Mouse (Mus musculus): Measurements from ENCODE around the gene Prmt8. TPM values are rescaled to one million over a fixed set of nuclear protein-coding genes. Genes with fewer than 3 reads are reported as not detected.

The Prmt8 gene
- polyA plus RNA-seq, 3 experiments from 2014 or later, result not detected

- ATAC-seq, result no peak
Observed at GRCm38 (mm10) chr6:127739921-127740320, 29.4 kb downstream of the Prmt8 start.

- no peak for ATAC-seq
Observed at GRCm38 (mm10) chr6:127735130-127735981, 33.9 kb downstream of the Prmt8 start.

- ATAC-seq, result peak; percentile 67
Observed at GRCm38 (mm10) chr6:127723126-127723525, 46.1 kb downstream of the Prmt8 start.

- no peak for ATAC-seq
Observed at GRCm38 (mm10) chr6:127719875-127720274, 49.4 kb downstream of the Prmt8 start.

GRCm38 (mm10) chr6:127717239-127718137, 51.8 kb downstream of the Prmt8 start:
- no peak for ATAC-seq

GRCm38 (mm10) chr6:127715428-127715827, 53.8 kb downstream of the Prmt8 start:
- no peak for ATAC-seq

- no peak for ATAC-seq
Observed at GRCm38 (mm10) chr6:127714906-127715305, 54.4 kb downstream of the Prmt8 start.

- ATAC-seq, result no peak
Observed at GRCm38 (mm10) chr6:127708218-127708628, 61.0 kb downstream of the Prmt8 start.

- no peak for ATAC-seq
Observed at GRCm38 (mm10) chr6:127701036-127701783, 68.1 kb downstream of the Prmt8 start.

GRCm38 (mm10) chr6:127693681-127694080, 75.6 kb downstream of the Prmt8 start:
- ATAC-seq, result no peak

- ATAC-seq, result no peak
Observed at GRCm38 (mm10) chr6:127692298-127692697, 77.0 kb downstream of the Prmt8 start.

GRCm38 (mm10) chr6:127687181-127687860, 82.0 kb downstream of the Prmt8 start:
- no peak for ATAC-seq

- ATAC-seq, result no peak
Observed at GRCm38 (mm10) chr6:127684981-127685380, 84.3 kb downstream of the Prmt8 start.

GRCm38 (mm10) chr6:127683561-127683960, 85.7 kb downstream of the Prmt8 start:
- ATAC-seq, result no peak

- ATAC-seq, result no peak
Observed at GRCm38 (mm10) chr6:127680784-127681183, 88.5 kb downstream of the Prmt8 start.

GRCm38 (mm10) chr6:127678998-127679397, 90.3 kb downstream of the Prmt8 start:
- ATAC-seq, result no peak

- ATAC-seq, result no peak
Observed at GRCm38 (mm10) chr6:127678320-127678719, 91.0 kb downstream of the Prmt8 start.

GRCm38 (mm10) chr6:127676866-127677265, 92.4 kb downstream of the Prmt8 start:
- no peak for ATAC-seq

- no peak for ATAC-seq
Observed at GRCm38 (mm10) chr6:127672071-127672470, 97.2 kb downstream of the Prmt8 start.

- ATAC-seq, result no peak
Observed at GRCm38 (mm10) chr6:127670031-127670430, 99.2 kb downstream of the Prmt8 start.

GRCm38 (mm10) chr6:127669313-127669712, 100.0 kb downstream of the Prmt8 start:
- ATAC-seq, result no peak

- no peak for ATAC-seq
Observed at GRCm38 (mm10) chr6:127663263-127663662, 106.0 kb downstream of the Prmt8 start.
